Mouse (Mus musculus) CH12.LX (cell line): ENCODE measurements around the gene Ubald2.

ENCODE experiments used
- CTCF ChIP-seq, 2 experiments: IDR thresholded peaks in 1 of 2; conservative IDR thresholded peaks in 1 of 2; 2 replicates each; pipeline ENCODE4 v1.5.1; 2011 to 2012; ENCODE audit warnings: low read depth in 2 of 2, low read length in 2 of 2, improper control_type of control experiment in 1 of 2, inconsistent platforms in 1 of 2, mild to moderate bottlenecking in 1 of 2, moderate library complexity in 1 of 2
- EP300 ChIP-seq: IDR thresholded peaks from 2 replicates; pipeline ENCODE4 v1.6.1; 2011; ENCODE audit warnings: low read length, improper control_type of control experiment
- POLR2A ChIP-seq: IDR thresholded peaks from 2 replicates; pipeline ENCODE4 v1.6.1; 2011; ENCODE audit warnings: low read depth, mild to moderate bottlenecking, improper control_type of control experiment, low read length
- SIN3A ChIP-seq: IDR thresholded peaks from 2 replicates; pipeline ENCODE4 v1.6.1; 2012; ENCODE audit warnings: low read length, improper control_type of control experiment, inconsistent platforms
- ZKSCAN1 ChIP-seq: IDR thresholded peaks from 2 replicates; pipeline ENCODE4 v1.6.1; 2012; ENCODE audit warnings: low read depth, inconsistent platforms, low read length, improper control_type of control experiment, borderline replicate concordance
- ZNF384 ChIP-seq: IDR thresholded peaks from 2 replicates; pipeline ENCODE4 v1.6.1; 2012; ENCODE audit warnings: low read depth, low read length, improper control_type of control experiment, inconsistent platforms

GRCm38 (mm10) chr11:116459786-116460185 is 25.9 kb downstream of the Ubald2 start:
- no peak for TF ChIP-seq EP300
- no peak for TF ChIP-seq SIN3A
- no peak for TF ChIP-seq POLR2A
- TF ChIP-seq CTCF (conservative IDR thresholded peaks at IDR 0.05 in 1 of 2, IDR thresholded peaks at IDR 0.05 in 1 of 2; ENCODE audit: low read depth in 2 of 2, low read length in 2 of 2): no peak
- no peak for TF ChIP-seq ZKSCAN1
- no peak for TF ChIP-seq ZNF384
